Mouse (Mus musculus): Measurements from ENCODE around the gene Esf1. TPM values are rescaled to one million over a fixed set of nuclear protein-coding genes. Genes with fewer than 3 reads are reported as not detected.

Esf1 gene
- polyA plus RNA-seq, 1 experiment: 2.8 TPM

DNA sequence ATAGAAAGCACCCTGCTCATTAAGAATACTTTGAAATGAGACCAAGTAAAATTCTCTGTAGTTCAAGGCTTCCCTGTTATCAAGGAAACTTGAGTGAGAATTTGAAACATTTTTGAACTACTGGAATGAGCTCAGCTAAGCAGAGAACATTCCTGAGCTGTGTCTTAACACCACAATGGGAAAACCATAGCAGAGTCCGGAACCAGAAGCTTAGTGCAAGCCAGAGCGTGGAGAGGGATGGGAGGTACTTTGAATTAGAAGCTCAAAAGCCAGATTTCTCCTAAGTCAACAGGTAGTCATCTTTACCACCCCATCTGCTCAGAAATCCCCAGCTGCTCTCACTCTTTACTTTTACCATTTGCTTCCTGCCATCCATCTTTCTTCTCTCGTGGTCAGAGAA lies 65.4 kb downstream of the Esf1 start:
- no peak for TF ChIP-seq GATA1 (IDR thresholded peaks at IDR 0.05; ENCODE audit: low read length)

DNA sequence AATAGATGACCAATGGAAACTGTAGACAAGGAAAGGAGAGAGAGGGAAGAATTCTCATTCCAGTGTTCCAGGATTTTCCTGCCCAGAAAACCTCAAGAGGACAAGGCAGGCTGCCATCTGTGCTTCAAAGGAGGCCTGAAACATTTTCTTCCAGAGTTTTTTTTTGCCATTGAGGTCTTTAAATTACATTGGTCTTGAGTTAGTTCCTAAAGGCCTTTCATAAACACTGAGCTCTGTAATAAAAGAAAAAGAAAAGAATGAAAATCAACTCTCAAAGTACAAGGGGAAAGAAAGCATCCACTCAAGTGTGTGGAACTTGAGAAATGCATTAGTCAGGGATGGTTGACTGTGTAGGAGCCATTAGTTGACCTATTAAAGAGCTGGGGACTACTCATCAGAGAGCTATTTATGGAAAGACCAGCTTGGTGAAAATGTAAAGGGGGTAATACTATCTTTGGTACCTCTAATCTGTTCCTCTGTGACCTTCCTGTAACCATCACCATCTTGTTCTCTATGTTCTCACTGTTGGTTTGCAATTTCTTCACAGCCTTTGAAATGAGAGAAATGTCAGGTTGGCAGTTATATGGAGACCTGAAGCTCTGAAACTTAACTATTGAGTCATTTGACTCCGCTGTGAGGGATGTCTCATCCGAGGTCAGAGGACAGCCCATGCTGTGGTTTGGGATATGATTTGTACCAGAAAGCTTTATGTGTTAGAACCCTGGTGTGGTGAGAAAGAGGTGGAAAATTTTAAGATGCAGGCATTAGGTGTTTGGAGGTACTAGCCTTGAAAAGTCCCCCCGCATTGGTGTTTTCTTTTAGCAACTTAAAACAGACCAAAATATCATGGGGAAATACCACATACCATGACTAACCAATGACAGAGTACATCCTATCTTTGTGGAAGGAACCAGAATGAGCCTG lies 69.6 kb downstream of the Esf1 start:
- no peak for TF ChIP-seq GATA1 (IDR thresholded peaks at IDR 0.05; ENCODE audit: low read length)

DNA sequence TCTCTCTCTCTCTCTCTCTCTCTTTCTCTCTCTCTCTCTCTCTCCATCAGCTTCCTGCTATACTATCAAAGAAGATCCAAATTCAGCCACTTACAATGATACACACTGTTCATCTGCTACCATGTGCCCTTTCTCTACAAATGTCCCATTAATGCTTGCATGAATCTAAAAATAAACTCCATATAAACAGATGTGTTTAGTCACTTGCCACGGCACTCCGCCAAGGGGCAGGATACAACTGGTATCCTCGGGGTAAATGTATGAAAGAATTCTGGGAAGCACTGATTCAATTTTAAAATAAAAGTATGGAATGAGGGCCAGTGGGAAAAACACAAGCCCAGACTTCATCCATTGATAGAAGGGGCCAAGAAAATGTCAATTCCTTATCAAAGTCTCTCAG lies 70.4 kb downstream of the Esf1 start:
- no peak for TF ChIP-seq GATA1 (IDR thresholded peaks at IDR 0.05; ENCODE audit: low read length)

DNA sequence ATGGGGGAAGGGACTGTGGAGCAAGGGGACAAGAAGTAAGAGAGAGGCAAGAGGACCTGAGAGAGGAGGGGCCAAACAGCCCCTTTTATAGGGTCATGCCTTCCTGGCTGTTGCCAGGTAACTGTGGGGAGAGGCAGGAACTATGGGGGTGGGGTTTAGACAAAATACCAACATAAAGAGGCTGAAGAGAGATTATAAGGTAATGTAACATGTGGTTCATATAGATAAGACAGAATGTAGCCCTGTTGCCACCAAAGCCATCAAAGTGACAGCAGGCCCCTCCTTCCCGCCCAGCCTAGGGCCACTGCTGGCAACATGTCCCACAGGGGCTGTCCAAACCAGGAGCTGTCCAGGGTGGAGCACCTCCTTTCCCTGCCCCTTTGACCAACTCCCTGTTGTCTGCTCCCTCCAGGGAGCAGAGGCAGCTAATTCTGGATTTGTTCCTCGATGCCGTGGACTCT lies 73.2 kb downstream of the Esf1 start:
- peak; percentile 35 for TF ChIP-seq GATA1 (IDR thresholded peaks at IDR 0.05; ENCODE audit: low read length)

- TF ChIP-seq GATA1 (IDR thresholded peaks at IDR 0.05; ENCODE audit: low read length): no peak
Observed at GRCm38 (mm10) chr2:140096034-140096433, 74.3 kb downstream of the Esf1 start.

DNA sequence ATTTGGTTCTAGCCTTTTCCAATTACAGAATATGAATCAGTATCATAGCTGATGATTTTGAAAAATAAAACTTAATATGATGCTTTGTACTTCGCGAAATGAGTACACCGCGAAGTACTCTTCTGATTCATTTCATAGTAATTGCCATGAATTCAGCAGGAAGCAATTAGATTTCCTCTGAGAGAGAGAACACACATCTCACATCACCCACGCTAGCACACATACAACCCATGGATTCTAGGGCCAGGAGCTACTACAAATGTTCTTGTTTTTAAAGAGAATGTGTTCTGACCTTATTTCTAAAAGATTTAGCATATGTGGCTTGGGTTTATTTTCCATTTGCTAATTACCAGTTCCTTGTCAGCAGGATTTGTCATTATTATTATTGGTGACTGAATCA lies 76.9 kb downstream of the Esf1 start:
- no peak for TF ChIP-seq GATA1 (IDR thresholded peaks at IDR 0.05; ENCODE audit: low read length)

GRCm38 (mm10) chr2:140084245-140084644 lies 86.1 kb downstream of the Esf1 start:
- TF ChIP-seq GATA1 (IDR thresholded peaks at IDR 0.05; ENCODE audit: low read length): peak; percentile 61

DNA sequence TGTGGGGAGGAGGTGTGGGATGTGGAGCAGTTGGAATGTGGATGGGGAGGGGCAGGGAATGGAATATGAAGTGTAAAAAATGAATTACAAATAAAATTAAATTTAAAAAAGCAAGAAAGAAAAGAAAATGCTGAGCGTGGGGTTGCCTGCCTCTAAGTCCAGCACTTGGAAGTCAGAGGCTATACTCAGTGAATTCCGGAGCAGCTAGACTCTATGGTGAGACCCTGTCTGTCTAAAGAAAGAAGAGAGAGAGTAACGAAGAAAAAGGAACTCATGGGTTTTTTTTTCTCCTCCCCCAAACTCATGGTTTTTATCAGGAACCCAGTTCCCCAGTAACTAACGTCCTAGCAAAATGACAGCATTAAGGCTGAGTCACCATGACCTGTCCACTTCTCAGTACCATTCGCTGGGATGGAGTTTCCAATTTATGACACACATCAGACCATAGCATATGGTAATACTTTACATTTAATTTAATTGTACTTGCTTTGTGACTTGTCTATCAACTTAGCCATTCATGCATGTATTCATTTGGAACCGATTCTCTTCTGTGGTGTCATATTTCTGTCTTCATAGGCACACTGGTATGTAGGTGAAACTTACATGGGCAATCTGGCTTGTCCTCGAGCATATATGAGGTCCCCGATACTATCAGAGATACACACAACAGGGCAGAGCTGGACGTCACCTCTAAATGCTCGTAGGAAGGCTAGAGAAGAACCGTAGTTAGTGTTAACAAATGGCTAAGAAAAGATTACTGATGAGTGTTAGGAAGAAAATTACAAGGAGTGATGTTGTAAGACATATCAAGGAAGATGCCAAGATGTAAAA lies 89.4 kb downstream of the Esf1 start:
- no peak for TF ChIP-seq GATA1 (IDR thresholded peaks at IDR 0.05; ENCODE audit: low read length)

DNA sequence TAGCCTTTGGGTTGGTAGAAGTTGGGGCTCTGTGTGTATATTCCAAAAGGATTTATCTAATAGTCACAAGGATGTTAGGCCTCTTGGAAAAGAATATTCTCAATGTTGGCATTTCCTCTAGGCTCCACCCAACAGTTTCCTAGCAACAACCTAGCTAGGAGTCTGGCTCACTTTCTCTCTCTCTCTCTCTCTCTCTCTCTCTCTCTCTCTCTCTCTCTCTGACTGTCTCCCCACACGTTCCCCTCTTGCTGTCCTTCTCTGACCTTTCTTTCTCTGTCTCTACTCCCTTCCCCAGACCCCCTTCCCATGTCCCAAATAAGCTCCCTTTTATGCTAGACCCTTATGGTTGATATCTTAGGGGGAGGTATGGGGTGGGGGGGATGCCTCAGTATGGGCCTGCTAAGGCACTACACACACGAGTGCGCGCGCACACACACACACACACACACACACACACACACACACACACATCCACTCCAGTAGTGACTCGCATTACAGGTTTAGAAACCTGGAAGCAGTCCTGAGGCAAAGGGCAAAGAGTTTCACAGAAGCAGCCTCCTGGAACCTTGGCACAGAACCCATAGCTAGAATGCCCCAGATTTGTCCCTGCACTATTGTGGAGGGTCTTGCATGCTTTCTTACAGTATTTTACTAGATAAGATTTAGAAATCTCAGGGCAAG lies 91.6 kb downstream of the Esf1 start:
- no peak for TF ChIP-seq GATA1 (IDR thresholded peaks at IDR 0.05; ENCODE audit: low read length)

GRCm38 (mm10) chr2:140077476-140077875 lies 92.9 kb downstream of the Esf1 start:
- no peak for TF ChIP-seq GATA1 (IDR thresholded peaks at IDR 0.05; ENCODE audit: low read length)

- TF ChIP-seq GATA1 (IDR thresholded peaks at IDR 0.05; ENCODE audit: low read length): no peak
Observed at GRCm38 (mm10) chr2:140075150-140075549, 95.2 kb downstream of the Esf1 start.

Other genes starting within 250 kb of the Esf1 start
- gene Tasp1, start 103.8 kb downstream of the Esf1 start, polyA plus RNA-seq (2012): 2.0 and 2.5 TPM in 2 replicates
- gene Gm17374, start 18.5 kb downstream of the Esf1 start, polyA plus RNA-seq (2012): not detected in 2 replicates
- gene Ndufaf5, start 85 bp upstream of the Esf1 start, polyA plus RNA-seq (2012): 14.4 and 15.1 TPM in 2 replicates
- gene Sel1l2, start 219.1 kb upstream of the Esf1 start, polyA plus RNA-seq (2012): not detected in 2 replicates
- gene Macrod2, start 224.7 kb upstream of the Esf1 start, polyA plus RNA-seq (2012): not detected in 2 replicates